Mouse (Mus musculus) inflammation-experienced regulatory T-cells, adult 16 weeks (primary cell): ENCODE results near the gene Dynlt1c. TPM values are rescaled to one million over a fixed set of nuclear protein-coding genes. Genes with fewer than 3 reads are reported as not detected.

Experiments used
- polyA plus RNA-seq: library from polyadenylated mRNA; unstranded; fragments of 100-300 nt; shearing (Covaris generic); gene quantifications from one replicate; pipeline ENCODE4 v1.2.1, GENCODE M21; 2017

Dynlt1c gene
- 56.3 TPM for polyA plus RNA-seq

DNA sequence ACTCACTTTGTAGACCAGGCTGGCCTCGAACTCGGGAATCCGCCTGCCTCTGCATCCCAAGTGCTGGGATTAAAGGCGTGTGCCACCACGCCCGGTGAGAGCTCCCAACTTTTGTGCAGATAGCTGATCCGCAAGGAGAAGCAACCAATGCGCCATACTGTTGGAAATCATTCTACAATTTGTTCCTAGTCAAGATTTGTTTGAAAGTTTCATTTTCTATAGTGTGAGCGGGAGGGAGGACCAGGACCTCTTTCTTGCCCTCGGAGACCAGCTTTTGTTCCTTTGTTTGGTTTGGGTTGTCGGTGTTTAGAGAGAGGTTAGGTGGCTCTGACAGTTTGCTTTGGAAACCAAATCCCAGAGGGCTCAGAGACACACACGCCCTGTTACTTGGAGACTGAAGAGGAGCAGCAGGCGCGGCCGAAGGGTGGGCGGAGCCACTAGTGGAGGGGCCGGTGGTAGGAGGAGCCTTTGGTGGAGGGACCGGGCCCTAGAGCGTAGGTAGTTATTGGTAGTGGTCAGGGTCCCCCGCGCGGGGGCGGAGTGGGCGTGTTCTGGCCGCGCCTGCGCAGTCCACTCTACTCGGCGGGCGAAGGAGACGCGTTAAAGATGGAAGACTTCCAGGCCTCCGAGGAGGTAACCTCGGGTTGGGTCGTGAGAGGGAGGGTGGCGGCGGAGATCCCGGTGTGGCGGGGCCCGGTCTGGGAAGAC, at the start of gene Dynlt1c:
Dynlt1c (plus strand) TSS at position 468 of the 708 bp plus-strand sequence.

DNA sequence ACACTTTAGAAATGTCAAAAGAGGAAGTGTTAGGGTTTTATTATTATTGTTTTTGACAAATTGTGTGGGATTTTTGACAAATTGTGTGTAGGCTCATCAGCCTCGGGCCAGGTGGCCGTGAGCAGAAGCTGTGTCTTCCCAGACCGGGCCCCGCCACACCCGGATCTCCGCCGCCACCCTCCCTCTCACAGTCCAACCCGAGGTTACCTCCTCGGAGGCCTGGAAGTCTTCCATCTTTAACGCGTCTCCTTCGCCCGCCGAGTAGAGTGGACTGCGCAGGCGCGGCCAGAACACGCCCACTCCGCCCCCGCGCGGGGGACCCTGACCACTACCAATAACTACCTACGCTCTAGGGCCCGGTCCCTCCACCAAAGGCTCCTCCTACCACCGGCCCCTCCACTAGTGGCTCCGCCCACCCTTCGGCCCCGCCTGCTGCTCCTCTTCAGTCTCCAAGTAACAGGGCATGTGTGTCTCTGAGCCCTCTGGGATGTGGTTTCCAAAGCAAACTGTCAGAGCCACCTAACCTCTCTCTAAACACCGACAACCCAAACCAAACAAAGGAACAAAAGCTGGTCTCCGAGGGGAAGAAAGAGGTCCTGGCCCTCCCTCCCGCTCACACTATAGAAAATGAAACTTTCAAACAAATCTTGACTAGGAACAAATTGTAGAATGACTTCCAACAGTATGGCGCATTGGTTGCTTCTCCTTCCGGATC, 54.3 kb downstream of the Dynlt1c start, which contains the start of gene Dynlt1f:
Dynlt1f (minus strand) TSS at position 334 of the 715 bp plus-strand sequence.

DNA sequence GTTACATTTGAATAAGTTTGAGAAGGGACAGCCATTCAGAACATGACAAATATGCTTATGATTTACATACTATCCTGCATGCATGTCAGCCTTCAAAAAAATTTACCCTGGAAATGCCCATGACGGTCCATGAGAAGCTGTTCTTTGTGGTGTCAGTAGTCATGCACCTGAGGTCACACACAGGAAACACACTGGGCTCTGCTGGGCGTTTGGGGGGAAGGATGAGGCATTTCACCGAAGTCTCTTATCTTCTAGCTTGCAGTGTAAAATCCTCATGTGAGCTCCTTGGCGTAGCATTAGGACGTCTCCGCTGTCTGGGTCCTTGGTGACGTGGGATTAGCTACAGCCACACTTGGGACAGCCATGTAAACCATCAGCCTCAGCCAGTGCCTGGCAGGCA, 57.3 kb downstream of the Dynlt1c start, which contains the start of gene Sytl3:
Sytl3 (plus strand) TSS at position 293 of the 400 bp plus-strand sequence.

Other genes with a start within 250 kb of the Dynlt1c start
- 132 TPM for gene Dynlt1b, start 171.6 kb upstream of the Dynlt1c start, polyA plus RNA-seq
- gene Dynlt1f, start 54.2 kb downstream of the Dynlt1c start, polyA plus RNA-seq: 62.8 TPM
- 3.4 TPM for gene Sytl3, start 57.4 kb downstream of the Dynlt1c start, polyA plus RNA-seq
- 386 TPM for gene Ezr, start 181.1 kb downstream of the Dynlt1c start, polyA plus RNA-seq